Mouse (Mus musculus) layer of hippocampus, adult 9-10 months (tissue): ENCODE data around the gene Glp2r.

Source experiments
- DNase-seq: peaks from one replicate; pipeline ENCODE4 v3.0.0; 2022; ENCODE audit warnings: low spot score

Gene Glp2r

DNA sequence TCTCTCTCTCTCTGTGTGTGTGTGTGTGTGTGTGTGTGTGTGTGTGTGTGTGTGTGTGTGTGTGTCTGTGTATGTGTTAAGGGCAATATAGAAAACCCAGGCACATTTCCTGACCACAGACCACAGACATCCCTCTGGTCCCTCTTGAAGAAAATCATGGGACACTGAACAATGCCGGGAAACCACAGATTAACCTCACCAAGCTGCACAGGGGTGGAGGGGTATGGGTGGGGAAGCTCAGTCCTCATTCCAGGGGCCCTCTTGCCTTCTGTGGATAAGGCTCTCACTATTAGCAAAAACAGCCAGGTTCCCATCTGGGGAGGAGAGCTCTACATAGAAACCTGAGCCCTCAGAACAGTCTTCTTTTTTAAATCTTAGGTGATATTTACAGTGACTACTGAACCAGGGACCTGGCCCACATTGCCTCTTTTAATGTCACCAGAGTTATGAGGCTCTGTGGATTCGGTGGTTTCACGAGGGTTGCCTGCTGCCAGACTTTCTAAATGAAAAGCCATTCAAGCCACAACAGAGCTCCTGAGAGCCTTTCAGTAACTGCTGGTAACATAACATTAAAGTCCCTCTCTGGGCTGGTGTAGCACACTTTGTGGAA lies 137.2 kb downstream of the Glp2r start:
- DNase-seq: no peak

DNA sequence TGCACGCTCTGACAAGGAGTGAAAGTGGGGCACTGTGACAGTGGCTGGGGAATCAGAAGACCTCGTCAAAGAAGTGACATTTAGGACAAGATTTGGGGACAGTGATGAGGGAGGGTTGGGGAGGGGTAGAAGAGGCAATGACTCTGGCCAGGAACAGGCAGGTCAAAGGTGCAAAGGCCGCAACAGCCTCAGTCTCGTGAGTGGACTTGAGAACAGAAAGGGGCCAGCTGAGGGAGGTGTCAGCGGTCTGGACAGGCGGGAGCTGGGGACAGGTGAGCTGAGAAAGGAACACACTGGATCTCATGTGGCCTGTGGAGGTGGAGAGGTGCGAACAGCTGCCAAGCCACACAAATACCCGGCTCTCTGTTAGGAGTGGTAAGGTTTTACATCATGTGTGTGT lies 138.0 kb downstream of the Glp2r start:
- no peak for DNase-seq

DNA sequence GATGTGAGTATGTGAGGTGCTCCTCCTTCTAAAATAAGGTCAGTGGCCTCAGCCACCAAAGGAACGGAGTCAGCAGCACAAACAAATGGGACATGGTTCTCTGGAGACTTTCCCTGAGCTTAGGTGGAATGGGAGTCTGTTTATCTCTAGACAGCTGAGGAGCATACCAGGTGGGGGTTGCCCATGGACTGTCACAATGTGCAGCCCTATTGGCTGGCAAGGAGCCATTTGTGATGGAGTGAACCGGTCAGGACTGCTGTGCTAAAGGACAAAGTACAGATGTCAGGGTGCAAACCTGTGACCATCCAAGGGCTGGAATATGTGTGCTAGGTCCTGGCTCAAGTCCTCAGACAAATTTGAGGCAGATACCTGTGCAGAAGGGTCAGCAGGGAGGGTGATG lies 142.4 kb downstream of the Glp2r start:
- DNase-seq: no peak

DNA sequence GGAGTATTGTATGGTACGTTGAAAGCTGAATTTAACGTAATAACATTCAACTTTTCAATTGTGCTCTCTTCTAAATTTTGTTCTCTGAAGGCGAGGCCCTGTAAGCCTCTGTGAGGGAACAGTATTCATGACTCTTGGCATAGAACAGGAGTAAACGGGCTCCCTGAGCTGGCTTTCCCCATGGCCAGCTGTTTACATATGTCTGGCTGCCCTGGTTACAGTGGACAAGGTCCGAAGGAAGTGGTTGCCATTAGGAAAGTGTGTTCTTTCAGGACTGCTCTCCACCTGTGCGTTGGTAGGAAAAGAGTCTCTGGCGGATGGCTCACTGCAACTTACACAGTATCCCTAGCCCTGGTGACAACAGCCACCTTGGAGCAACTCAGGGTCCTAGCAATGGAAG lies 143.8 kb downstream of the Glp2r start:
- no peak for DNase-seq

DNA sequence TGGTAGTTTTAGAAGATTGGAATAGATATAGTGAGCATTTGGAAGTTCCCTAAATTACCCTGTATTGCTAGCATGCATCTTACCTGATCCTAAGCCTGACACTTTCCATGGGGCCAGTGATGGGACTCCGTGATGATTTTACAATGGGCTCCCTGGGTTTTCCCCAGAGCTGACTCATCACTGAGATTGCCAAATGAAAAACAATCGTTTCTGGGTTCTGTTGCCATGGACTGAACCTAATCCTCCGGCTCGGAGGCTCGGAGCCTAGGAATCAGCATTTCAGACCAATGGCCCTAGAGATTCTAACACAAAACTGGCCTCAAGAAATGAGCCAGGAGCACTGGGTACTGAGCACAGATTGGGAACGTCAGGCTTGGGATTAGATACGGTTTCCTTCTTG lies 148.6 kb downstream of the Glp2r start:
- DNase-seq: no peak

DNA sequence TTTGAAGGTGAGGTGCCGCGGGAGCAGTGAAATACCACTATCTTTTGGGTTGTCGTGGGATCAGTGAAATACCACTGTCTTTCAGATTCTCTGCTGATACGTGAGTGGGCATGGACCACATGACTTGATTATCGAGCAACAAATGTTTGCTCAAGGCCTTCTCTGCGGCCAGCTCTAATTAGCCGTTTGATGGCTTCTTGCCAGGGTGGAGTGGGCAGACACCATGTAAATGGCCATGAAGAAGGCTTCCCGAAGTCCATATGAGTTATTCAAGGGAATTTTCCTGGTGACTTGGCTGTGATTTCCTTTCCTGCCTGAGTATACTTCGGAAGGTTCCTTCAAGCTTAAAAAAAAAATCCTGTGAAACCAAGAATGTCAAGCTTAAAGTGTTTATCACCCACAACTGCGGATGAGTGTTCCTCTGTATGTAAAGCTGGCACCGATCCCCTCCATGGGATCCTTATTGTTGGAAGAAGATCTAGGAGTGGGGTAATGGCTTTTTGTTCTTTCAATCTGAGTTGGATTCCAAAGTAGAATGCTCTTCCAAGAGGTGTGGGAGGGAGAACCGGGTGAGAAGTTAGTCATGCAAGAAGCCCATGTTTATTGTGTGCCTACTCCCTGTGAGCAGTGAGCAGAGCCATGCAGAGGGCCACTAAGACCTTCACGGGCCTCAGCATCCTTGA lies 154.3 kb downstream of the Glp2r start:
- DNase-seq: no peak

DNA sequence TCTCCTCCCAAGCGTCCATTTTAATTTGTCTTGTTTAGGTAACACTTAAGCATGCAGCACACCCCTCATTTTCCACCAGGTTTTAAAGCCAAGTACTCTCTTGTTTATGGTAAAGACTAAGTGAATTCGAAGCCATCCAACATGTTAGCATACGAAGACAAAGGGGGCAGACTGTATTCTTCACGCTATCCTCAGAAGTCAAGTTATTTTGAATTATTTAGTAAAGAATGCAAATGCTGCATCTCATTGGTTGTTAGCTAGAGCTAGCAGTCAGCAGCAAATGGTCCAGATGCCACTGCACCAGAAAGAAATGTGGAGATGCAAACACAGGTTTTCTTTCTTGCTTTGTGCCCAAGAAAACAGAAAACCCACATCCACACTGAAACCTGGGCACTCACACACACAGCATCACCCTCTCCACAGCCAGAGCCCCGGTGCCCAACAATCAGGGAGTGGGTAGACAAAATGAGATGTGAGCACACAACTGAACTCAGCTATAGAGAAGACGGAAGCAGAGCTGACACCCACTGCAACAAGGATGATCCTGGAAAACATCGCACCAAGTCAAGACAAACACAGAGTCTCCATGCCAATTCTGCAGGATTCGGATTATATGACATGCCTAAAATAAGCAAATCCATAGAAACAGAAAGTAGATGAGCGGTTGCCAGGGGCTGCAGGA lies 158.7 kb downstream of the Glp2r start:
- no peak for DNase-seq
